Mouse (Mus musculus) frontal cortex, adult 2 months (tissue): Measurements from ENCODE around the gene Olfr1325. TPM values are rescaled to one million over a fixed set of nuclear protein-coding genes. Genes with fewer than 3 reads are reported as not detected.
"Not testable (repeated sequence)": the region's sequence is repeated elsewhere in the genome, so short reads cannot be mapped to it uniquely, and the experiment has no call there.

ENCODE experiments used
- DNase-seq, 2 experiments: peaks; one replicate each; pipeline ENCODE4 v3.0.0; 2022; ENCODE audit warnings: low spot score in 1 of 2; ENCODE audit errors: extremely low spot score in 1 of 2
- polyA plus RNA-seq: library from polyadenylated mRNA; depleted of rRNA; stranded (reverse); fragments of >200 nt; gene quantifications from 2 replicates; pipeline ENCODE4 v1.2.3, GENCODE M21; 2012; rRNA removed

Gene Olfr1325
- polyA plus RNA-seq = not detected in 2 replicates

DNA sequence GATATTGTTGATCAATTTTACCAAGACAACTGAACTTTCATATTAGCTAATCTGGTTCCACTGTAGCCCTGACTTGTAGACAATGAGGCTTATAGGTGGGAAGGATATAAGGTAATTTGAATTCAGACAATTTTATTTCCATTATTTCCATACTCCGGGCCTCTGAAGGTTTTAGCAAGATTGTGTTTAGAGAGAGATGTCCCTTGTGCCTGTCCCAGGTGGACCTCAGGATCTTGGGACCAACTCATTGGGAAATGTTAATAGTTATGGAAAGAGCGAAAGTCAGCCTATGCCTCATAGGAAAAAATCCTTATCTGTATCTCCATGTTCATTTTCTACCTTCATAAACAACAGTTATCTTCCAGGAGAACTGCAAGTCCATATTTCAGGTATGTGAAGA, at the start of gene Olfr1325:
Gene Olfr1325 (plus strand): TSS at position 301 of the 400 bp plus-strand sequence.
- DNase-seq = no peak

DNA sequence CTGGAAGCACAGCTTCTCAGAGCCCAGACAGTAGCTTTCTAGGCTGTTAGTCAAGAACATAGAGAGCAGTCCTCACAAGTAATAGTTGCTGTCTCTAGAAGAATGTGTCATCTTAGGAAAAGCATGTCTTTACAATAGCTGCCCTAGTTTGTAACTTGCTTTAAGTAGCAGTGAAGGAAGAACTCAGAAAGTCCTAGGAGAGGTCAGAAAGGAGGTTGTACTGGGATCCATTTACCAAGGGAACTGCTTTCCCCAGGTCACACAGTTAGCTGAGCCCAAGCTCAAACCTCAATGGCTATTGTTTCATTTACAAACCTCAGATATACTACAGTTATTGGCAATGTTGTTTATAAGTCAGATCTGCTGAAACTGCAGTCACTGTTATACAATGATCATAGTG, 17.7 kb upstream of the Olfr1325 start, which contains the start of gene Olfr1326-ps1:
Gene Olfr1326-ps1 (minus strand): TSS at position 101 of the 400 bp plus-strand sequence.
- no peak for DNase-seq

DNA sequence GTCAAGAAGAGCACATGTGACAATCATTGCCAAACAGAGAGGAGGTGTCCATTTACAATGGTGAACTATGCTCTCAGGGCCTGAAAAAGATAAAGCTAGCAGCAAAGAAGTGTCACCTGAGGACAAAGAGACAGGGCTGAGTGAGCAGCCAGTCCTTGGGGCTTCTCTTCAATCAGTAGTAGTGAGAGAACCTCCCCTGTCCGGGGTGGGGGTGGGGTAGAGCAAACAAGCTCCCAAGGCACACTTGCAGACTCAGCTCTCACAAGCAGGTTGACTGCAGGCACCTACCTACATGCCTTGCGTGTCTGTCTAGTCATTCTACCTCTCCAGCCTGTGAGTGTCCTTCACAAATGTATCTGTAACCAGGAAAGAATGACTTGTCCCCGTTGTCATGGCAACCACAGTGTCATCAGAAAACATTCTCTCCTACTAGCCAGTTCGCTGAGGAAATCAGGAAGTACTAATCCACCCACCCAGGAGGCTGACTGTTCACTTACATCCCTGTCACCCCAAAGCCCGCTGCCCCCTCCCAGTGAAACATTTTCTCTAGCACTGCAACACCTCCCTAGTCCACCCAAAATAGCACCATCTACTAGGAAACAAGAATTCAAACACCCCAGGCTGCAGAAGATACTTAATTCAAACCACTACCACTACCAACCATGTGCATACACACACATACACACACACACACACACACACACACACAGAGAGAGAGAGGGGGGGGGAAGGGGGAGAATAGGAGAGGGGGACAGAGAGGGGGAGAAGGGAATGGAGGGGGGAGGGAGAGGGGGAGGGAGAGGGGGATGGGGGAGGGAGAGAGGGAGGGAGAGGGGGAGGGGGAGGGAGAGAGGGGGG, 53.2 kb downstream of the Olfr1325 start, which contains the start of gene Gm5640:
Gene Gm5640 (minus strand): TSS at position 170 of the 858 bp plus-strand sequence.
- peak; percentile 23 to 42 for DNase-seq

DNA sequence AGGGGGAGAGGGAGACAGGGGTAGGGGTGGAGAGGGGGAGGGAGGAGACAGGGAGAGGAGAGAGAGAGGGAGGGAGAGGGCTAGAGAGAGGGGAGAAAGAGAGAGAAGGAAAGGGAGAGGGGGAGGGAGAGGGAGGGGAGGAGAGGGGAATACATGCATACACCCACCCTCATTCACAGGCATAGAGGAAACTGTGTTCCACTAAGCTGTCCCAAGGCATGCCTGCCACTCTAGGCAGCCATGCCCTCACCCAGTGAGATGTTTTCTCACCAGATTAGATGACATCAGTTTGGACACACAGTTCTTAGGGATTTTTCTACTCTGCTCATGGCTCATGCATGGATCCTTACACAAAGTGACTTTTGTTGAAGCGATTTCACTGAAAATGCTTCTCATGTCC, 53.9 kb downstream of the Olfr1325 start:
- not testable (repeated sequence) for DNase-seq

Other genes with a start within 250 kb of the Olfr1325 start
- gene Lage3, start 239.1 kb upstream of the Olfr1325 start, polyA plus RNA-seq = 57.1 and 65.1 TPM in 2 replicates
- gene Ubl4a, start 219.5 kb upstream of the Olfr1325 start, polyA plus RNA-seq = 68.4 and 73.3 TPM in 2 replicates
- 4.3 and 4.8 TPM in 2 replicates for gene Slc10a3, start 219.3 kb upstream of the Olfr1325 start, polyA plus RNA-seq
- 33.8 and 33.9 TPM in 2 replicates for gene Fam3a, start 199.4 kb upstream of the Olfr1325 start, polyA plus RNA-seq
- gene Ikbkg, start 199.4 kb upstream of the Olfr1325 start, polyA plus RNA-seq = 20.5 and 21.4 TPM in 2 replicates
- 30.2 and 31.8 TPM in 2 replicates for gene G6pdx, start 163.5 kb upstream of the Olfr1325 start, polyA plus RNA-seq
- not detected in 2 replicates for gene Gm6880, start 111.3 kb upstream of the Olfr1325 start, polyA plus RNA-seq
- gene Olfr1326-ps1, start 17.8 kb upstream of the Olfr1325 start, polyA plus RNA-seq = 0.04 TPM in 1 of 2 replicates, not detected in the other
- gene Gm5640, start 53.0 kb downstream of the Olfr1325 start, polyA plus RNA-seq = 0.08 and 0.16 TPM in 2 replicates
- not detected in 2 replicates for gene Gm6890, start 148.2 kb downstream of the Olfr1325 start, polyA plus RNA-seq
- 0.10 and 0.11 TPM in 2 replicates for gene Gm5936, start 244.5 kb downstream of the Olfr1325 start, polyA plus RNA-seq